Mouse (Mus musculus): ENCODE measurements at regions not wholly inside any gene's neighbourhood (a gene's known extent, or its start where the extent isn't known, plus 50 kb on each side); places are given as distances from the start of the nearest gene placed in this dataset.

- TF ChIP-seq GATA1 (IDR thresholded peaks at IDR 0.05; ENCODE audit: borderline replicate concordance, low read length) (no peak), FLI1 (IDR thresholded peaks at IDR 0.05; ENCODE audit: low read length) (no peak)
Measured at GRCm38 (mm10) chr9:122048999-122049398, 52.1 kb upstream of the Pomgnt2 start.
